Mouse (Mus musculus) R1 (cell line): ENCODE measurements around the gene Dnmt3l.

Experiments
- DNase-seq: peaks from one replicate; pipeline ENCODE4 v3.0.0-alpha.2; 2018; ENCODE audit warnings: low read depth, low spot score

The Dnmt3l gene

GRCm38 (mm10) chr10:78031987-78032386 is 9.8 kb upstream of the Dnmt3l start:
- DNase-seq: no peak

GRCm38 (mm10) chr10:78037139-78037538 is 4.6 kb upstream of the Dnmt3l start:
- DNase-seq: peak; percentile 40

- no peak for DNase-seq
These were observed 349 bp downstream of the Dnmt3l start for GRCm38 (mm10) chr10:78042096-78042495.

- DNase-seq: no peak
These were observed 1.1 kb downstream of the Dnmt3l start for GRCm38 (mm10) chr10:78042697-78043405.

GRCm38 (mm10) chr10:78043406-78043836 is 1.7 kb downstream of the Dnmt3l start, which contains the start of gene Aire:
Gene Aire, minus strand, starts transcription at chr10:78043610.
- DNase-seq: peak; percentile 88

- no peak for DNase-seq
These were observed 2.8 kb downstream of the Dnmt3l start for GRCm38 (mm10) chr10:78044531-78044930.

- DNase-seq: no peak
These were observed 4.6 kb downstream of the Dnmt3l start for GRCm38 (mm10) chr10:78046388-78046787.

GRCm38 (mm10) chr10:78048061-78048730 is 6.4 kb downstream of the Dnmt3l start:
- peak; percentile 99 for DNase-seq

GRCm38 (mm10) chr10:78049519-78050035 is 7.8 kb downstream of the Dnmt3l start:
- peak; percentile 95 for DNase-seq

- DNase-seq: peak; percentile 80
These were observed 13.2 kb downstream of the Dnmt3l start for GRCm38 (mm10) chr10:78054633-78055565.

GRCm38 (mm10) chr10:78057056-78057455 is 15.3 kb downstream of the Dnmt3l start:
- no peak for DNase-seq

- DNase-seq: no peak
These were observed 21.4 kb downstream of the Dnmt3l start for GRCm38 (mm10) chr10:78063122-78063521.

- DNase-seq: peak; percentile 86
These were observed 25.5 kb downstream of the Dnmt3l start for GRCm38 (mm10) chr10:78067226-78067625.

GRCm38 (mm10) chr10:78068541-78068940 is 26.8 kb downstream of the Dnmt3l start:
- DNase-seq: peak; percentile 46

- peak; percentile 84 for DNase-seq
These were observed 27.6 kb downstream of the Dnmt3l start, which contains the start of gene Icosl for GRCm38 (mm10) chr10:78069101-78070011. Gene Icosl, plus strand, starts transcription at chr10:78069302.

- no peak for DNase-seq
These were observed 32.4 kb downstream of the Dnmt3l start for GRCm38 (mm10) chr10:78074151-78074550.

GRCm38 (mm10) chr10:78074977-78075376 is 33.2 kb downstream of the Dnmt3l start:
- DNase-seq: peak; percentile 81

GRCm38 (mm10) chr10:78077862-78078261 is 36.1 kb downstream of the Dnmt3l start:
- DNase-seq: no peak

GRCm38 (mm10) chr10:78078276-78078675 is 36.5 kb downstream of the Dnmt3l start:
- no peak for DNase-seq

GRCm38 (mm10) chr10:78079955-78080591 is 38.3 kb downstream of the Dnmt3l start:
- no peak for DNase-seq
